In the genomic region with DNA sequence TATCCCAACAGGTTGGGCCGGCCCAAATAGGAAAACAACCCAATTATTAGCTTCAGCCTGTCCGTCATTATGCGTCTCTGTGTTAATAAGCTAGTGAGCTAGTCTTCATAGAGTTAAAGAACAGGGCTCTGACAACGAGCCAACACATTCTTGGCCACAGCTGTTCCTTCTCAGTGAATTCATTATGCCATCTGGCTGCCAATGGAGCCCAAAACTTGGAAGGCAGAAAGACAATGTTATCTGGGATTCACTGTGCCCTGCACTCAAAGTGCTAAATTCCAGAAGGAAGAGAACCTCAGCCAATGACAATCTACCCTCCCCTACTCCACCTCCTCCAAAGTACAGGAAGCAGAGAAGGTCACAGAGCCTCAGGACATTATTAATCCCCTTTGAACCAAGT, we compare ENCODE assay signal across 9 mouse cellular contexts. TPM values are rescaled to one million over a fixed set of nuclear protein-coding genes. Genes with fewer than 3 reads are reported as not detected.
DNase-seq lines count a peak whose midpoint lies in the region; ATAC-seq and TF ChIP-seq lines count a peak whose summit lies in the region.
"Had no signal": no experiment of that assay in that cellular context is flagged by ENCODE, and none has a peak within 500 bp of the region (broad histone marks: within the 10 kb centered on the region; RNA-seq: fewer than 3 reads in every experiment).

No protein-coding gene starts in this region.

- peaks cover 3% of the 10 kb centered on the region; the same call in 1 of the 2 replicates for H3K4me1 ChIP-seq in forebrain, postnatal 0 days (ENCODE audit: insufficient read depth)
- H3K4me1 ChIP-seq: liver, embryonic 13.5 days had no signal

- H3K9ac ChIP-seq in forebrain, postnatal 0 days: no peak overlapping the region
- H3K9ac ChIP-seq: liver, embryonic 13.5 days had no signal

- H3K27ac ChIP-seq in gastrocnemius, adult 2 months: no peak overlapping the region
- H3K27ac ChIP-seq in forebrain, postnatal 0 days (ENCODE audit: low read depth, low read length): peak overlapping the region; percentile 54; the same call in 1 of the 2 replicates
- H3K27ac ChIP-seq: liver, embryonic 13.5 days had no signal

- H3K9me3 ChIP-seq in forebrain, postnatal 0 days (ENCODE audit: low read length): no peaks in the 10 kb centered on the region
- H3K9me3 ChIP-seq: liver, embryonic 13.5 days had no signal

- peak; percentile 89 for ATAC-seq in forebrain, postnatal 0 days

- H3K27me3 ChIP-seq in forebrain, postnatal 0 days (ENCODE audit: insufficient read depth, low read length): no peaks in the 10 kb centered on the region
- H3K27me3 ChIP-seq: liver, embryonic 13.5 days had no signal

- H3K36me3 ChIP-seq in forebrain, postnatal 0 days (ENCODE audit: insufficient read depth): no peaks in the 10 kb centered on the region
- H3K36me3 ChIP-seq: liver, embryonic 13.5 days had no signal

- TF ChIP-seq CTCF in gastrocnemius, adult 2 months (IDR thresholded peaks at IDR 0.05): no peak
- no peak for TF ChIP-seq CTCF in forebrain, postnatal 0 days (IDR thresholded peaks at IDR 0.05; ENCODE audit: low read depth)

- no peak overlapping the region for H3K4me3 ChIP-seq in gastrocnemius, adult 2 months
- no peak overlapping the region for H3K4me3 ChIP-seq in forebrain, postnatal 0 days (ENCODE audit: low read depth, low read length)
- H3K4me3 ChIP-seq: liver, embryonic 13.5 days had no signal

- no peak overlapping the region for H3K4me2 ChIP-seq in forebrain, postnatal 0 days (ENCODE audit: low read depth)
- H3K4me2 ChIP-seq: liver, embryonic 13.5 days had no signal

- DNase-seq in gastrocnemius, postnatal 25 days: peak; percentile 19
- no peak for DNase-seq in gastrocnemius, adult 2 months
- peak; percentile 90 for DNase-seq in Muller cell, postnatal 12 days (ENCODE audit: inconsistent ontology term)
- peak; percentile 95 for DNase-seq in forebrain, postnatal 0 days
- DNase-seq in layer of hippocampus, adult 9-11 months: peak; percentile 89
- DNase-seq in right cerebral cortex, postnatal 4 days: peak; percentile 77
- DNase-seq in urinary bladder, postnatal 36 days (ENCODE audit: low spot score in 2 of 2): no peak
- no peak for DNase-seq in yolk sac, embryonic 10.5 days (ENCODE audit: low spot score)
- DNase-seq: liver, embryonic 13.5 days had no signal

- intact Hi-C loops in gastrocnemius, adult 2 months (cut with DNase I): no loop called here

- 16% methylated on average over 4 of the region's 4 CpGs for WGBS in forebrain, postnatal 0 days

RNA-seq across cellular contexts. Expression of a gene that starts 26.5 kb away (rescaled TPM):
- total RNA-seq in gastrocnemius, postnatal 25 days (2021): 1 to 10 TPM in 1 of 2 experiments, under 1 TPM in 1; 0.82 to 1.3 TPM
- total RNA-seq in gastrocnemius, adult 2 months (2021): 1 to 10 TPM in 1 of 2 experiments, under 1 TPM in 1; 0.26 to 1.3 TPM
- total RNA-seq in forebrain, postnatal 0 days (2014; rRNA removed): 0.19 and 0.62 TPM in 2 replicates
- 0.20 and 0.33 TPM in 2 replicates for polyA plus RNA-seq in forebrain, postnatal 0 days (2015; fragmentation: Nextera tagmentation; extraction: Ambion mirVana)

RNA-seq across cellular contexts. Expression of a gene that starts 26.8 kb away (rescaled TPM):
- total RNA-seq in gastrocnemius, postnatal 25 days (2021): not detected
- total RNA-seq in gastrocnemius, adult 2 months (2021): not detected
- 0.08 and 0.67 TPM in 2 replicates for total RNA-seq in forebrain, postnatal 0 days (2014; rRNA removed)
- polyA plus RNA-seq in forebrain, postnatal 0 days (2015; fragmentation: Nextera tagmentation; extraction: Ambion mirVana): 0.09 and 0.15 TPM in 2 replicates
- polyA plus RNA-seq: liver, embryonic 13.5 days had no signal

RNA-seq across cellular contexts. Expression of a gene that starts 56.6 kb away (rescaled TPM):
- total RNA-seq in gastrocnemius, postnatal 25 days (2021): 10 to 100 TPM; 53.4 to 53.5 TPM
- 10 to 100 TPM; 34.8 to 56.7 TPM for total RNA-seq in gastrocnemius, adult 2 months (2021)
- total RNA-seq in forebrain, postnatal 0 days (2014; rRNA removed): 28.7 and 39.5 TPM in 2 replicates
- polyA plus RNA-seq in forebrain, postnatal 0 days (2015; fragmentation: Nextera tagmentation; extraction: Ambion mirVana): 16.6 and 19.7 TPM in 2 replicates

Comparison
In these comparisons a context has a peak if more than half of its experiments do, and no peak if none do; other contexts are left out.
1. DNase-seq: peak in gastrocnemius, postnatal 25 days (single experiment), Muller cell, postnatal 12 days (single experiment), forebrain, postnatal 0 days (single experiment), layer of hippocampus, adult 9-11 months (single experiment) and right cerebral cortex, postnatal 4 days (single experiment); none in gastrocnemius, adult 2 months (single experiment), urinary bladder, postnatal 36 days (0 of 2) and yolk sac, embryonic 10.5 days (single experiment).